Mouse (Mus musculus): ENCODE results near the gene Plp2. TPM values are rescaled to one million over a fixed set of nuclear protein-coding genes. Genes with fewer than 3 reads are reported as not detected.

The Plp2 gene
- total and polyA plus RNA-seq, 2 experiments from 2014 or later = 12.9 to 25.2 TPM

DNA sequence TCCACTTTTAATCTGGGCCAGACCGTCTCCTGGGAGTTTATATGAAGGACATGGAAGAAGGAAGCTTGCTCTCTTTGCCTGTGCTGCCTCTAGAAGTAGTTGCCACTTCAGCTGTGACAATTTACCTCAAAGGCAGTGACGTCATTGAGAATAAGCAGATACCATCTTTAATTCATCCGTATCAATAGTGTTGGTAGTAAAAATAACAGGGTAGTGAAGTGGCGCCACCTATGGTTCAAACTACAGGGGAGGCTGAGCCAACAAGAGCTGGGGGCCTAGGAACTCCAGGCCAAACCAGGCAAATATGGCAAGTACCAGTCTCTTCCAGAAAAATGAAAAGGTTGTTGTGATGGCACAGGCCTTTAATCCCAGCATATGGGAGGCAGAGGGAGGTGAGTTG, 21.7 kb upstream of the Plp2 start:
- Histone ChIP-seq H3K4me1 (ENCODE audit: insufficient read depth, low read length) (no peaks in the 10 kb centered on the region), H3K9me3 (ENCODE audit: low read length) (no peaks in the 10 kb centered on the region), H3K9ac (replicated peaks; ENCODE audit: low read length) (no peak overlapping the region), H3K4me2 (ENCODE audit: low read depth, low read length) (no peak overlapping the region), H3K27ac (no peak overlapping the region), H3K27me3 (ENCODE audit: insufficient read depth, low read length) (no peaks in the 10 kb centered on the region), H3K4me3 (ENCODE audit: low read length) (no peak overlapping the region), H3K36me3 (ENCODE audit: insufficient read depth, low read length) (no peaks in the 10 kb centered on the region)
- WGBS = 41% methylated on average over 4 of the region's 4 CpGs
- ATAC-seq (no peak), DNase-seq (ENCODE audit: low spot score) (no peak)
- TF ChIP-seq CTCF (IDR thresholded peaks at IDR 0.05; ENCODE audit: low read depth) = peak; percentile 47

DNA sequence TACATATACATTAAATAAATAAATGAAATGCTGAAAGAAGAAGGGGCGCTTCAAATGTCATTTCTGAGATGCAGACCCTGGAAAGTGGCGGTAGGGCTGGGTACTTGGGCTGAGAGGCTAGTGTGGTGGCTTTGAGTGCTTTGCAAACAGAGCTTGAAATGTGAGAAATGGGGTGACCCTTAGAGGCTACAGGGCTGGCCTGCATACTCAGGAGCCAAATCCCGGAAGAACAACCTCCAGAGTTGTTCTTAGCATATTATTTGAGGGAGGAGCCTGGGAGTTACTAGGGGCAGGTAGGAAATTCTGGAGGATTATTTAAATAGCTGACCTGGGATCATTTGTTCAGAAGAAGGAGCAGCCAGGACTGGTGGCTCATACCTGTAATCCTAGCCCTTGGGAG, 19.3 kb upstream of the Plp2 start:
- H3K9me3 ChIP-seq (ENCODE audit: low read length) = no peaks in the 10 kb centered on the region
- no peaks in the 10 kb centered on the region for H3K36me3 ChIP-seq (ENCODE audit: insufficient read depth, low read length)
- no peak overlapping the region for H3K4me2 ChIP-seq (ENCODE audit: low read depth, low read length)
- WGBS = 67% methylated on average over 3 of the region's 3 CpGs
- H3K4me3 ChIP-seq (ENCODE audit: low read length) = no peak overlapping the region
- DNase-seq (ENCODE audit: low spot score) = no peak
- H3K4me1 ChIP-seq (ENCODE audit: insufficient read depth, low read length) = no peaks in the 10 kb centered on the region
- H3K27me3 ChIP-seq (ENCODE audit: insufficient read depth, low read length) = no peaks in the 10 kb centered on the region
- no peak for ATAC-seq
- H3K27ac ChIP-seq = no peak overlapping the region
- TF ChIP-seq CTCF (IDR thresholded peaks at IDR 0.05; ENCODE audit: low read depth) = no peak
- no peak overlapping the region for H3K9ac ChIP-seq (replicated peaks; ENCODE audit: low read length)

- H3K9me3 ChIP-seq (ENCODE audit: low read length) = no peaks in the 10 kb centered on the region
- no peaks in the 10 kb centered on the region for H3K27me3 ChIP-seq (ENCODE audit: insufficient read depth, low read length)
- no peaks in the 10 kb centered on the region for H3K4me1 ChIP-seq (ENCODE audit: insufficient read depth, low read length)
- H3K9ac ChIP-seq (replicated peaks; ENCODE audit: low read length) = no peak overlapping the region
- no peak for TF ChIP-seq CTCF (IDR thresholded peaks at IDR 0.05; ENCODE audit: low read depth)
- DNase-seq (ENCODE audit: low spot score) (no peak), ATAC-seq (no peak)
- H3K4me2 ChIP-seq (ENCODE audit: low read depth, low read length) = no peak overlapping the region
- WGBS = 88% methylated on average over 2 of the region's 2 CpGs
- no peak overlapping the region for H3K27ac ChIP-seq
- H3K36me3 ChIP-seq (ENCODE audit: insufficient read depth, low read length) = no peaks in the 10 kb centered on the region
- no peak overlapping the region for H3K4me3 ChIP-seq (ENCODE audit: low read length)
Measured at GRCm38 (mm10) chrX:7688321-7688720, 17.1 kb upstream of the Plp2 start.

GRCm38 (mm10) chrX:7680864-7681263, 9.7 kb upstream of the Plp2 start, which contains the start of gene Magix:
TSS of gene Magix (minus strand) at chrX:7681251.
- 70% methylated on average over 14 of the region's 14 CpGs for WGBS
- Histone ChIP-seq H3K4me1 (ENCODE audit: insufficient read depth, low read length) (no peaks in the 10 kb centered on the region), H3K36me3 (ENCODE audit: insufficient read depth, low read length) (no peaks in the 10 kb centered on the region), H3K27ac (no peak within 1 kb of the TSS), H3K9ac (replicated peaks; ENCODE audit: low read length) (no peak within 1 kb of the TSS), H3K27me3 (ENCODE audit: insufficient read depth, low read length) (no peaks in the 10 kb centered on the region), H3K4me3 (ENCODE audit: low read length) (peak within 1 kb of the TSS; percentile 19; the same call in 1 of the 2 replicates), H3K4me2 (ENCODE audit: low read depth, low read length) (peak within 1 kb of the TSS; percentile 52), H3K9me3 (ENCODE audit: low read length) (no peaks in the 10 kb centered on the region)
- no peak for DNase-seq (ENCODE audit: low spot score)
- no peak for ATAC-seq
- no peak for TF ChIP-seq CTCF (IDR thresholded peaks at IDR 0.05; ENCODE audit: low read depth)

- no peak for ATAC-seq
Measured at GRCm38 (mm10) chrX:7680057-7680412, 8.8 kb upstream of the Plp2 start.

DNA sequence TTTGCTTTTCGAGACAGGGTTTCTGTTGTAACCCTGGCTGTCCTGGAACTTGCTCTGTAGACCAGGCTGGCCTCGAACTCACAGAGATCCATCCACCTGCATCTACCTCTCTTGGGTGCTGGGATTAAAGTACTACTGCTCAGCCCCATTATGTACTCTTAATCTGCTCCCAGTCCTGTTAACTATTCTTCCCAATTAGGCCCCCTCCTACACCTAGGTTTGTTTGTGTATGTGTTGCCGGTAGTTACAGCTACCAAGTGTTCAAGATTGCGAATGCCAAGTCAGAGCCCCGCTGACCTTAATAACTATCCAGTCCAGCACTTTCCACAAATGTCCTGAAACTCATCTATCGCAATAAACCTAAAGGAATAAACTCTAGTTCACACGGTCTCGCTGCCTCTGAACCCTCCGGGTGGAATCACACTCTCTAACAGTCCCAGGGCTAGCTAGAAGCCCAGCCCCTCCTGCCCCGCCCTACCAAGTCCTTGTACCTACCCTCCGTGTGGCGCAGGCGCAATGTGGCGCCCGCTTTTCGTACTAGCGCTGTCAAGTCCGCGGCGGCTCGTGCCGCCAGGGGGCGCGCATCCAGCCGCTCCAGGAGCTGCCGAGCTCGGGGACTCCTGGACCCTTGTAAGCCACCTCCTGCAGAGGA, 8.3 kb upstream of the Plp2 start:
- peak; percentile 92 for DNase-seq (ENCODE audit: low spot score)
- Histone ChIP-seq H3K27me3 (ENCODE audit: insufficient read depth, low read length) (no peaks in the 10 kb centered on the region), H3K4me3 (ENCODE audit: low read length) (peak overlapping the region; percentile 19), H3K4me2 (ENCODE audit: low read depth, low read length) (peak overlapping the region; percentile 52), H3K9ac (replicated peaks; ENCODE audit: low read length) (no peak overlapping the region), H3K4me1 (ENCODE audit: insufficient read depth, low read length) (no peaks in the 10 kb centered on the region), H3K36me3 (ENCODE audit: insufficient read depth, low read length) (no peaks in the 10 kb centered on the region), H3K9me3 (ENCODE audit: low read length) (no peaks in the 10 kb centered on the region), H3K27ac (no peak overlapping the region)
- TF ChIP-seq CTCF (IDR thresholded peaks at IDR 0.05; ENCODE audit: low read depth) = peak; percentile 82
- ATAC-seq = peak; percentile 92
- 21% methylated on average over 27 of the region's 27 CpGs for WGBS

More at GRCm38 (mm10) chrX:7680057-7680412, 8.8 kb upstream of the Plp2 start:
- Histone ChIP-seq H3K4me2 (ENCODE audit: low read depth, low read length) (peak overlapping the region; percentile 52), H3K4me1 (ENCODE audit: insufficient read depth, low read length) (no peaks in the 10 kb centered on the region), H3K27me3 (ENCODE audit: insufficient read depth, low read length) (no peaks in the 10 kb centered on the region), H3K9ac (replicated peaks; ENCODE audit: low read length) (no peak overlapping the region), H3K9me3 (ENCODE audit: low read length) (no peaks in the 10 kb centered on the region), H3K4me3 (ENCODE audit: low read length) (peak overlapping the region; percentile 19), H3K36me3 (ENCODE audit: insufficient read depth, low read length) (no peaks in the 10 kb centered on the region), H3K27ac (no peak overlapping the region)
- WGBS = 38% methylated on average over 12 of the region's 12 CpGs
- no peak for DNase-seq (ENCODE audit: low spot score)
- no peak for TF ChIP-seq CTCF (IDR thresholded peaks at IDR 0.05; ENCODE audit: low read depth)

DNA sequence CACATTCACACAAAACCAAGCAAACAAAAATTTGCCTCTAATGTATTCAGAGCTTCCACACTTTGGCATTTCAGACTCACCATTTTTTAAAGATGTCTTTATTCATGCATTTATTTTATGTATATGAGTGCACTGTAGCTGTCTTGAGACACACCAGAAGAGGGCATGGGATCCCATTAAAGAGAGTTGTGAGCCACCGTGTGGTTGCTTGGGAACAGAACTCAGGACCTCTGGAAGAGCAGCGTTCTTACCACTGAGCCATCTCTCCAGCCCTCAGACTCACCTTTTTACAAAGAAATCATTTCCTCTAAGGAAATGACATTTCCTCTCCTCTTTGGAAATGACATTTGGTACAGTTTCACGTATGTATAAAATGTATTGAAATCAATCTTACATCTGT, 7.8 kb upstream of the Plp2 start:
- Histone ChIP-seq H3K4me1 (ENCODE audit: insufficient read depth, low read length) (no peaks in the 10 kb centered on the region), H3K36me3 (ENCODE audit: insufficient read depth, low read length) (no peaks in the 10 kb centered on the region), H3K27ac (no peak overlapping the region), H3K9ac (replicated peaks; ENCODE audit: low read length) (no peak overlapping the region), H3K27me3 (ENCODE audit: insufficient read depth, low read length) (no peaks in the 10 kb centered on the region), H3K9me3 (ENCODE audit: low read length) (no peaks in the 10 kb centered on the region), H3K4me3 (ENCODE audit: low read length) (no peak overlapping the region), H3K4me2 (ENCODE audit: low read depth, low read length) (no peak overlapping the region)
- 48% methylated on average over 3 of the region's 3 CpGs for WGBS
- TF ChIP-seq CTCF (IDR thresholded peaks at IDR 0.05; ENCODE audit: low read depth) = peak; percentile 13; the same call in 1 of the 2 replicates
- DNase-seq (ENCODE audit: low spot score) = no peak
- ATAC-seq = no peak
